Mouse (Mus musculus) liver, embryonic 16.5 days (tissue): ENCODE results near the gene Tprgl. TPM values are rescaled to one million over a fixed set of nuclear protein-coding genes. Genes with fewer than 3 reads are reported as not detected.

Experiments used
- ATAC-seq: fragments of 200-750 bp; cut with Nextera tagmentation; 2 replicates; pipeline ENCODE4 v1.8.0; 2017; ENCODE audit warnings: low read depth, mild to moderate bottlenecking, moderate number of reproducible peaks, moderate library complexity
- H3K27ac ChIP-seq: fragments of 300-500 bp; sonication (generic); 2 replicates; pipeline ENCODE4 v1.5.1; 2014; ENCODE audit warnings: mild to moderate bottlenecking, low read length
- H3K27me3 ChIP-seq: fragments of 300-500 bp; sonication (generic); 2 replicates; pipeline ENCODE4 v1.6.1; 2014; ENCODE audit warnings: low read depth, low read length, mixed read lengths; ENCODE audit not compliant: control insufficient read depth, insufficient read depth
- H3K36me3 ChIP-seq: fragments of 300-500 bp; sonication (generic); 2 replicates; pipeline ENCODE4 v1.6.1; 2014; ENCODE audit warnings: mild to moderate bottlenecking; ENCODE audit not compliant: control insufficient read depth, insufficient read depth
- H3K4me1 ChIP-seq: fragments of 300-500 bp; sonication (generic); 2 replicates; pipeline ENCODE4 v1.6.1; 2014; ENCODE audit warnings: low read depth, low read length, mixed read lengths; ENCODE audit not compliant: control insufficient read depth
- H3K4me2 ChIP-seq: fragments of 300-500 bp; sonication (generic); 2 replicates; pipeline ENCODE4 v1.6.1; 2014; ENCODE audit warnings: low read depth, low read length, mixed read lengths
- H3K4me3 ChIP-seq: fragments of 300-500 bp; sonication (generic); 2 replicates; pipeline ENCODE4 v1.5.1; 2014; ENCODE audit warnings: low read depth, mild to moderate bottlenecking, low read length
- H3K9ac ChIP-seq: fragments of 300-500 bp; sonication (generic); 2 replicates; pipeline ENCODE4 v1.6.1; 2014; ENCODE audit warnings: low read depth, low read length
- H3K9me3 ChIP-seq: fragments of 300-500 bp; sonication (generic); replicated peaks from 2 replicates; pipeline ENCODE4 v1.6.1; 2016; ENCODE audit warnings: low read length; ENCODE audit not compliant: control insufficient read depth
- WGBS: fragments of 180-500 bp; shearing (Covaris S2); extraction: QIAGEN DNeasy Blood & Tissue Kit; methylation state at CpG from one replicate; pipeline ENCODE4 v1.1.7; 2014; ENCODE audit not compliant: insufficient replicate concordance; 5-methylcytosine and 5-hydroxymethylcytosine counted together
- polyA plus RNA-seq: library from polyadenylated mRNA; unstranded; fragments of >200 nt; fragmentation: Nextera tagmentation; extraction: Ambion mirVana; gene quantifications from 2 replicates; pipeline ENCODE4 v1.2.1, GENCODE M21; 2015

The Tprgl gene
- polyA plus RNA-seq, 1 experiment from 2014 or later: 128 TPM

DNA sequence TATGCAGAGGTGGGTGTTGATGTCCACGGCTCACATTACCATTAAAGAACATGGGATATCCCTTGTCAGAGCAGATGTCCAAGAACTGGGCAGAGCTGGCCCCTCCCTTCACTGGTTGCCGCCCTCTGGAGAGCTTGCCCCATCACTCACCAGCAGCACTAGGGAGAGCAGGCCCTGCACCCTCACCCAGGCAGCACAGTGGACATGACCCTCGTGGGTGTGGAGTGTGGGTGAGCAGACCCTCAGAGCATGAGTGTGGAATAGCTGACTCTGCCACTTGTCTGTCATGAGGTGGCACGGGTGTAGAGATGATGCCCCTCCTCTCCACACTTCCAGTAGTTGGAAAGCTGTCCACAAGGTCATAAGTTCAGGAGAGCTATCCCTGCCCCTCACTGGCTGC is 25.7 kb downstream of the Tprgl start:
- H3K9ac ChIP-seq: no peak overlapping the region
- ATAC-seq: no peak
- peaks cover 3% of the 10 kb centered on the region; the same call in 1 of the 2 replicates for H3K4me1 ChIP-seq
- no peak overlapping the region for H3K4me3 ChIP-seq
- H3K27ac ChIP-seq: no peak overlapping the region
- no peaks in the 10 kb centered on the region for H3K9me3 ChIP-seq
- peaks cover 53% of the 10 kb centered on the region for H3K27me3 ChIP-seq
- no peak overlapping the region for H3K4me2 ChIP-seq
- no peaks in the 10 kb centered on the region for H3K36me3 ChIP-seq
- 43% methylated on average over 4 of the region's 4 CpGs for WGBS

DNA sequence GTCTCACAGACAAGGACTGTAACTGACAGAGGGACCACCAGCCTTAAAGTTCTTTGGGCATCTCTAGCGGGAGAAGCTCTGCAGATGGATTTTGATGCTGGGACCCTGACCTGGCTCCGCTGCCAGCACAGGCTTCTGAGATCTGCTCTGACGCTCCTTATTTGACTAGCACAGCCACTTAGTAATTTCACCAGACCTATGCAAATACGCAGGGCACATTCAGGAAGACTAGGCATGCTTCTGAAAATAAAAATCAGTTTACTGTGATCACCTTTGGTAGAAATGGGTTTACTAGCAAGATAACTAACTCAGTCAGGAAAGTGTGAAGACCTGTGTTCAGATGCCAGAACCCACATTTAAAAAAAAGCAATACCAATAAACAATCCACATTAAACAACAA is 28.6 kb downstream of the Tprgl start:
- Histone ChIP-seq H3K27me3 (peaks cover 27% of the 10 kb centered on the region), H3K27ac (no peak overlapping the region)
- ATAC-seq: no peak

DNA sequence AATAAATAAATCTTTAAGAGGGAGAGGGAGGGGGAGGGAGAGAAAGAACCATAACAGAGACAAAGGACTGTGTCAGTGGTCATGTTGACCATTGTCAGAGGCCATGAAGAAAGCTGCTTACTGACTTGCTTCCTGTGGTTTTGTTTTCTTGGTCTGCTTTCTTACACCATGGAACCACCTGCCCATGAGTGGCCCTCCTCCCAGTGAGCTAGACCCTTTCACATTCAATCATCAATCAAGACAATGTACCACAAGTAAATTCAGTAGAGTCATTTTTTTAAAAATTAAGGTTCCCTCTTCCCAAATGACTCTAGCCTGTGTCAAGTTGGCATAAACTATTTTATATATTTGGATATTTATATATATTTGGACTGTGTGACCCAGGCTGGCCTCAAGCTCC is 30.5 kb downstream of the Tprgl start:
- H3K4me3 ChIP-seq: no peak overlapping the region
- no peak overlapping the region for H3K9ac ChIP-seq
- no peak overlapping the region for H3K27ac ChIP-seq
- H3K36me3 ChIP-seq: no peaks in the 10 kb centered on the region
- peaks cover 13% of the 10 kb centered on the region for H3K27me3 ChIP-seq
- no peaks in the 10 kb centered on the region for H3K4me1 ChIP-seq
- no peak overlapping the region for H3K4me2 ChIP-seq
- no peak for ATAC-seq
- no peaks in the 10 kb centered on the region for H3K9me3 ChIP-seq

More for the DNA sequence above, 28.6 kb downstream of the Tprgl start:
- no peaks in the 10 kb centered on the region for H3K9me3 ChIP-seq
- H3K36me3 ChIP-seq: no peaks in the 10 kb centered on the region
- H3K4me2 ChIP-seq: no peak overlapping the region
- H3K4me3 ChIP-seq: no peak overlapping the region
- H3K4me1 ChIP-seq: no peaks in the 10 kb centered on the region
- WGBS: 60% methylated on average over 4 of the region's 4 CpGs
- no peak overlapping the region for H3K9ac ChIP-seq

DNA sequence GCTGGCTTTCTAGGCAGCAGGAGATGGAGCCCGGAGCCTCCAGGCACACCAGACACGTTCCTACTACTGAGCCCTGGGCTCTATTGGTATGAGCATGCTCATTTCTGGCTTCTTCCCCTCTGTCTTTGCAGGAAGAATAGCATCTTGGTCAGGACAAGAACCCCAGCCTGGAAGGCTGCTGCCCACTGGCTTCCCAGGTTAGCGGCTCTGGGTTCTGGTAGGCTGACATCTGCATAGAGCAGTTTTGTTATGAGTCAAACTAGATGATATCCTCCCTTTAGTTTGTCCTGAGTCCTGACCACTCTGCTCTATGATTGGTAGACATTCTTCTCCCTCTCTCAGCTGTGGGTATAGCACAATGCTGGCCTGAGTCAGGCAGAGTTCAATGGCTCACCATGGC is 33.2 kb downstream of the Tprgl start:
- 73% methylated on average over 3 of the region's 3 CpGs for WGBS
- Histone ChIP-seq H3K4me3 (no peak overlapping the region), H3K36me3 (no peaks in the 10 kb centered on the region), H3K27me3 (peaks cover 7% of the 10 kb centered on the region; the same call in 1 of the 2 replicates), H3K9ac (no peak overlapping the region), H3K4me2 (no peak overlapping the region), H3K4me1 (peaks cover 11% of the 10 kb centered on the region), H3K27ac (no peak overlapping the region), H3K9me3 (no peaks in the 10 kb centered on the region)
- ATAC-seq: no peak

DNA sequence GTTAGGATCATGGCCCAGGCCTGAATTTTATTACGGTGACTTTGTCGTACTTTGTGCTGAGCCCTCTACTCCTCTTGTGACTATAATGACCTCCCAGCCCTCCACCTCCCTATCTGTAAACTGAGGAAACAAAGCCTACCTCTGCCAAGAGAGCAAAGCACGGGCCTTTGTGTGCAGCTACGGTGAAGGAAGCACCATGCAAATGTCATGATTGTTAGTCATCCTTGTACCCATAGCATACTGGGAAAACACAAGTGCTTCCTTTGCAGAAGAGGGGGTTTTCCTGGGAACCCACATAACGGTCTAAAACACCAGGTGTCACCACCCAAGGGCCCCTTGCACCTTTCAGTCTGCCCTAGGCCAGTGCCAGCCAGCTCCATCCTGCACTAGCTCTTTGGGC is 35.3 kb downstream of the Tprgl start:
- no peak for ATAC-seq
- Histone ChIP-seq H3K4me2 (no peak overlapping the region), H3K4me3 (no peak overlapping the region), H3K9me3 (no peaks in the 10 kb centered on the region), H3K27ac (no peak overlapping the region), H3K9ac (no peak overlapping the region), H3K27me3 (peaks cover 3% of the 10 kb centered on the region; the same call in 1 of the 2 replicates), H3K36me3 (no peaks in the 10 kb centered on the region), H3K4me1 (peaks cover 32% of the 10 kb centered on the region)
- 61% methylated on average over 5 of the region's 5 CpGs for WGBS

DNA sequence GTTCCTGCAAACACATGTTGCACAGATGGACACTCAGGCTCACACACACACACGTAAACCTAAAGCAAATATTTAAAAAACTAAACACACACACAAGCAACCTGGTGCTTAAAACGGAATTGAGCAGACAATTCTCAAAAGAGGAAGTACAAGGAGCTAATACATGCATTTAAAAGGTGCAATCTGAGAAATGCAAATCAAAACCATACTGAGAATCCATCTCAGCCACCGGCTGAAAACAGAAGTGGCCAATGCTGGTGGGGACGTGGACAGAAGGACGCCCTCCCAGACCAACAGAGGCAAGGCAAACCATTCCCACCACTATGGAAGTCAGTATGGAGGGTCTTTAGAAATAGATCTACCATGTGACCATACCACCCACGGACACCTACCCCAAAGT is 36.9 kb downstream of the Tprgl start:
- Histone ChIP-seq H3K9me3 (no peaks in the 10 kb centered on the region), H3K27me3 (no peaks in the 10 kb centered on the region; the same call in 1 of the 2 replicates), H3K36me3 (no peaks in the 10 kb centered on the region), H3K4me1 (peaks cover 42% of the 10 kb centered on the region), H3K27ac (no peak overlapping the region; the same call in 1 of the 2 replicates), H3K4me2 (no peak overlapping the region), H3K9ac (no peak overlapping the region), H3K4me3 (no peak overlapping the region)
- WGBS: 51% methylated on average over 6 of the region's 6 CpGs
- no peak for ATAC-seq

DNA sequence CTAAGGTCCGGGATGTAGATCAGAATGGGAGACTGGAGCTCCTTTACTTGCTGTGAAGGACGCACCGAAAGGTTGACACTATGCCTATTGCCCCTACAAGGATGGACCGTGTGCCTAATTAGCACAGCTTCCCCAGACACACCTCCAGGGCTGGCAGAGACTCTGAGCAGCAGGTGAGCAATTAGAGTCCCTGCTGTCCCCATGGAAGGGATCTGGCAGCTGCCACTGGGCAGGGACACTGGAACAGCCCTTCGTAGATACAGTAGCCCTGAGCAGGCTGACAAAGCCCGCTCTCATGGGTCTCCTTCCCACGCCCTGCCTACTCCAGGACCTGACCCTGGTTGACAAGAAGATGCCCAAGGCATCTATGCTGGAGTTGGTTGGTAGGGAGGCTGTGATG is 38.1 kb downstream of the Tprgl start:
- peak; percentile 3; the same call in 1 of the 2 replicates for ATAC-seq
- peaks cover 54% of the 10 kb centered on the region for H3K4me1 ChIP-seq

DNA sequence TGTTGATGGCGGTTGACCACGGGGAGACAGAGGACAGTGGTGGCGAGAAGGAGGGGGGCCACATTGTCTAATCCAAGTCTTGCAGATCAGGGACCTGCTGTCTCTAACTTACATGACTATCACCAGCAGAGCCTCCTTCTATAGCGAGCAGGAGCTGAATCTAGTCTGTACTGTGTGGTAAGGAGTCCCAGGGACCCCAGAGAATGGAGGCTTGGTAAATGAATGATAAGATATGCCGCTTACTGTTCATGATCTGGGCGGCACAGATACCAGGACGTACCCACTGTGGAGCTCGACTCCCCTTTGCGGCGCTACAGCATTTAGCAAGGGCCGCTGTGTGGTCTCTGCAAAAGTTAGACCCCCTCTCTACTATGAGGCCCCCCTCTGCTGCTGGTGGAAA is 38.7 kb downstream of the Tprgl start:
- Histone ChIP-seq H3K27ac (peak overlapping the region; percentile 91), H3K9me3 (no peaks in the 10 kb centered on the region), H3K4me3 (peak overlapping the region; percentile 29), H3K9ac (peak overlapping the region; percentile 40), H3K27me3 (no peaks in the 10 kb centered on the region), H3K4me2 (peak overlapping the region; percentile 61), H3K36me3 (no peaks in the 10 kb centered on the region), H3K4me1 (peaks cover 60% of the 10 kb centered on the region)
- 33% methylated on average over 11 of the region's 11 CpGs for WGBS
- ATAC-seq: peak; percentile 90

More for the DNA sequence above, 38.1 kb downstream of the Tprgl start:
- H3K4me3 ChIP-seq: no peak overlapping the region
- peak overlapping the region; percentile 40 for H3K9ac ChIP-seq
- H3K4me2 ChIP-seq: no peak overlapping the region
- H3K36me3 ChIP-seq: no peaks in the 10 kb centered on the region
- no peaks in the 10 kb centered on the region for H3K27me3 ChIP-seq
- H3K9me3 ChIP-seq: no peaks in the 10 kb centered on the region
- WGBS: 56% methylated on average over 7 of the region's 7 CpGs
- peak overlapping the region; percentile 66 for H3K27ac ChIP-seq

DNA sequence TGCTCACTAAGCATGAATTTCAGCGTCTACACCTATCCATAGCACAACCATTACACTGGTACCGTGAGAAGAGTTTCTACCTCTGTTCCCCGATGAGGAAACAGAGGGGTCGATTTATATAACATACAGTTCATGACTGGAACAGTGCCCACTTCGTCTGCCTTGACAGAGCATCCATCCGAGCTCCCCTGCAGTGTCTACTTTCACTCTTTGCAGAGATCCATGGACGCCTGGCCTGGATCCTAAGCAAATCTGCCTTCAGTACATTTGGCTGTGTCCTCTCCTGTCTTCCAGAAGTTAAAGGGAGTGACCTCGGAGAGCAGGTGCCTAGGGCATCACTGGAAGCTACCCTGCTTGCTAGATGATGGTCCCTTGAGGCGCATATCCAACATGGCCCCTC is 41.3 kb downstream of the Tprgl start:
- Histone ChIP-seq H3K27ac (no peak overlapping the region), H3K9me3 (no peaks in the 10 kb centered on the region), H3K4me1 (peaks cover 67% of the 10 kb centered on the region), H3K9ac (no peak overlapping the region), H3K36me3 (no peaks in the 10 kb centered on the region), H3K27me3 (no peaks in the 10 kb centered on the region), H3K4me3 (no peak overlapping the region), H3K4me2 (no peak overlapping the region)
- WGBS: 66% methylated on average over 9 of the region's 9 CpGs
- no peak for ATAC-seq
